Mouse (Mus musculus) cerebellum, adult 8-10 months (tissue): ENCODE measurements around the gene Galr3.
"Not testable (repeated sequence)": the region's sequence is repeated elsewhere in the genome, so short reads cannot be mapped to it uniquely, and the experiment has no call there.

Experiments
- DNase-seq: peaks from one replicate; pipeline ENCODE4 v3.0.0; 2022

Gene Galr3

GRCm38 (mm10) chr15:79027291-79028205 is 14.1 kb upstream of the Galr3 start:
- DNase-seq, result peak; percentile 63

DNA sequence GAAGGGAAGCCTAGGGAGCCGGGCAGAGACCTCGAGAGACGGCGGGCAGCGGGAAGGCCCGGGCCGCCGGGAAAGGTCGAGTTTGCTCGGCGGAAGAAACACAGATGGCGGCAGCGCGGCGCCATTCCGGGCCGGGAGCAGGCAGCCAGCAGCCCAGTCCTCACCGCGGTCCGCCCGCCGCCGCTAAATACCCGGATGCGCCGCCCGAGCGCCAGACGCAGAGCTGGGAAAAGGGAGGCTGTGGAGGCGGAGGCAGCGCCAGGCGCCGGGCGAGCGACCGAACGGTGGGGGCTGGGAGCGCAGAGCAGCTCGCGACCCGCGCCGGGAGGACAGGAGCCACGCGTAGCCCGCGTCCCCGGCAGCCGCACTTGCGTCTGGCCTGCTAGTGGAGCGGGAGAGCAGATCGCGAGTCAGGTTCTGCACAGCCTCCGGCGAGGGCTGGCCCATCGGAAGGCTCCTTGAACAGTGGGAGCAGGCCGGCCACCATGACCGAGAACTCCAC is 13.4 kb upstream of the Galr3 start, which contains the start of gene H1f0:
Gene H1f0, plus strand, starts transcription at position 214 of the 502 bp plus-strand sequence.
- peak; percentile 95 for DNase-seq

DNA sequence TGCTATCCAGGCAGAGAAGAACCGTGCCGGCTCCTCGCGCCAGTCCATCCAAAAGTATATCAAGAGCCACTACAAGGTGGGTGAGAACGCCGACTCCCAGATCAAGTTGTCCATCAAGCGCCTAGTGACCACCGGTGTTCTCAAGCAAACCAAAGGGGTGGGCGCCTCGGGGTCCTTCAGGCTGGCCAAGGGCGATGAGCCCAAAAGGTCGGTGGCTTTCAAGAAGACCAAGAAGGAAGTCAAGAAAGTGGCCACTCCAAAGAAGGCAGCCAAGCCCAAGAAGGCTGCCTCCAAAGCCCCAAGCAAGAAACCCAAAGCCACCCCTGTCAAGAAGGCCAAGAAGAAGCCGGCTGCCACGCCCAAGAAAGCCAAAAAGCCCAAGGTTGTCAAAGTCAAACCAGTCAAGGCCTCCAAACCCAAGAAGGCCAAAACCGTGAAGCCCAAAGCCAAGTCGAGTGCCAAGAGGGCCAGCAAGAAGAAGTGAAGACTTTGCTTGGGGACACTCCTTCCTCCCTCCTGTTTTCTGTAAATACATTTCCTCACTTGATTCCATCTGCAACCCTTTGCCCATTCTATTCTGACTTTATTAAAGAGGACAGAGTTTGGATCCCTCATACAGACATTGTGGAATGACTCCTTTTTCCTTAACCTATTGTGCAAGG is 12.7 kb upstream of the Galr3 start:
- DNase-seq, result no peak

GRCm38 (mm10) chr15:79029519-79030241 is 12.0 kb upstream of the Galr3 start:
- no peak for DNase-seq

GRCm38 (mm10) chr15:79030551-79031435 is 10.9 kb upstream of the Galr3 start:
- DNase-seq, result peak; percentile 83

DNA sequence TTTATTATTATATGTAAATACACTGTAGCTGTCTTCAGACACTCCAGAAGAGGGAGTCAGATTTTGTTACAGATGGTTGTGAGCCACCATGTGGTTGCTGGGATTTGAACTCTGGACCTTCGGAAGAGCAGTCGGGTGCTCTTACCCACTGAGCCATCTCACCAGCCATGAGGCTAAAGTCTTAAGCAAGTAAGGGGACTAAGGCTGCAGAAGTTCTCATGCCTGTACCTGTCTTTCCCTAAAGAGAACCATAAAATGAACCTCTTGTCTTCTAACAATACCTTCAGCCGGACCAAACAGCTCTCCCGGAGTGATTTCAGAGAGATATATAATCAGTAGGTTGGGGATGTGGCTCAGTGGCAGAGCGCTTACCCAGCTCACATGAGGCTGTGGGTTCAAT is 9.8 kb upstream of the Galr3 start:
- not testable (repeated sequence) for DNase-seq

DNA sequence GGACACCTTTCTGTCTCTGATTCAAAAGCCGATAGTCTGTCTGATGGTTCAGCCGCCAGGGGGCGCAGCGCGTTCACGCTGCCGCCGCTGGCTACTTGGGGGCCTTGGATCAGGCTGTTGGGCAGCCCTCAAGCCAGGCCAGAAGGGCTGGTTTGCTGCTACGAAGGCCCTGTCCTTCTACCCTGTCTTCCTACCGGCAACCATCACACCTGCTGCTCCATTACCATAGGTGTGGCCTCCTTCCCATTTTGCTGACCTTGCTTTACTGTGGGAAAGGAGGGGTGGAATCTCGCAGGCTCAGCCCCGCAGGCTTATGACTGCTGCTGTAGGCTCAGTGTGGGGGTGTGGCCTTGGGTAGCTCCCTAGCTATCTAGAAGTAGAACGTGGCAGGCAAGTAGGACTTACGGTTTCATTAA is 3.8 kb upstream of the Galr3 start:
- peak; percentile 82 for DNase-seq

- no peak for DNase-seq
These were observed 3.4 kb upstream of the Galr3 start for GRCm38 (mm10) chr15:79038331-79038730.

GRCm38 (mm10) chr15:79038853-79039252 is 2.8 kb upstream of the Galr3 start:
- DNase-seq, result no peak

DNA sequence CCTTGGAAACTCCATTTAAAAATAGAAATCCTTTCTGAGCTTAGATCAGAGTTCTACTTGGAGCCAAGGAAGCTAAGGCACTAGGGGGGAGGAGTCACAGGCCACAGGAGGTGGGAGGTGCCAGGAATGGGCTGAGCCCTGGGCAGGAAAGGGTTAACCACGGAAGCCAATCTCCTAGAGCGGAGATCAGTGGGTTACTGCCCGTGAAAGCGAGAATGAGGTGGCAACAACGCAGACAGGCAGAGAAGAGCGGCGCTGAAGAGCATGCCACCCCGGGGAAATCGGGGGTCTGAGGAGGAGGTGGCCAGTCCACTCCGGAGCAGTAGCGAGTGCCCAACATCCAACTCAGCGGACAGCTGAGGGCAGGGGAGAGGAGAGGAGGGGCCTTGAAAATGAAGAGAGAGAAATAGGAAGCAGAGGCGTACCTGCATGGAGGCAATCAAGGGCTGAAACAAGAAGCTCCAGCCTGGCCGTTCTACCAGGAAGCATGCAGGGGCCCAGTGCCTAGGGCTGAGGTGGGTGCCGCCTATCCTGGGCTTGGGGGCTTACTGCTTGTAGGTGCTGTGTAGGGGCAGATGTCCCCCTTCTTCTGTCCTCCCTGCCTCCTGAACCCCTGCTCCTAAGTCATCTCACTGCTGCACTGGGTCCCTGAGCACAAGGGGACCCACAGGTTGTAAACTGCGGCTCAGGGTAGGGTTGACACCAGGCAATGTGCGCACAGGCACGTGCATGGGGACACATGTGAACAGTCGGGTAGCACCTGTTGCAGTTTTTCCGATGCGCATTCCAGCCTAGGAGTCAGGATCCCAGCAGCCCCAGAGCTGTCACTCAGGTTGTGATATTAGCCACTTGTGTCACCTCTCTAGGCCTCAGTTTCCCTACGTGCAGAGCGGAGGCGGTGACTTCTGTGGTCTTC is 926 bp upstream of the Galr3 start:
- DNase-seq, result no peak

DNA sequence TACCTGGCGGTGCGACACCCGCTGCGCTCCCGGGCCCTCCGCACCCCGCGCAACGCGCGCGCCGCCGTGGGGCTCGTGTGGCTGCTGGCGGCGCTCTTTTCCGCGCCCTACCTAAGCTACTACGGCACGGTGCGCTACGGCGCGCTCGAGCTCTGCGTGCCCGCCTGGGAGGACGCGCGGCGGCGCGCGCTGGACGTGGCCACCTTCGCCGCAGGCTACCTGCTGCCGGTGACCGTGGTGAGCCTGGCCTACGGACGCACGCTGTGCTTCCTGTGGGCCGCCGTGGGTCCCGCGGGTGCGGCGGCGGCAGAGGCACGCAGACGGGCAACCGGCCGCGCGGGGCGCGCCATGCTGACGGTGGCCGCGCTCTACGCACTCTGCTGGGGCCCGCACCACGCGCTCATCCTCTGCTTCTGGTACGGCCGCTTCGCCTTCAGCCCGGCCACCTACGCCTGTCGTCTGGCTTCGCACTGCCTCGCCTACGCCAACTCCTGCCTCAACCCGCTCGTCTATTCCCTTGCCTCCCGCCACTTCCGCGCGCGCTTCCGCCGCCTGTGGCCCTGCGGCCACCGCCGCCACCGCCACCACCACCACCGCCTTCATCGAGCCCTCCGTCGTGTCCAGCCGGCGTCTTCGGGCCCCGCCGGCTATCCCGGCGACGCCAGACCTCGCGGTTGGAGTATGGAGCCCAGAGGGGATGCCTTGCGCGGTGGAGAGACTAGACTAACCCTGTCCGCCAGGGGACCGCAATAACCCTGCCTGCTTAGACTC is 1.2 kb downstream of the Galr3 start:
- DNase-seq, result peak; percentile 53

GRCm38 (mm10) chr15:79044837-79045236 is 3.2 kb downstream of the Galr3 start:
- DNase-seq, result no peak

DNA sequence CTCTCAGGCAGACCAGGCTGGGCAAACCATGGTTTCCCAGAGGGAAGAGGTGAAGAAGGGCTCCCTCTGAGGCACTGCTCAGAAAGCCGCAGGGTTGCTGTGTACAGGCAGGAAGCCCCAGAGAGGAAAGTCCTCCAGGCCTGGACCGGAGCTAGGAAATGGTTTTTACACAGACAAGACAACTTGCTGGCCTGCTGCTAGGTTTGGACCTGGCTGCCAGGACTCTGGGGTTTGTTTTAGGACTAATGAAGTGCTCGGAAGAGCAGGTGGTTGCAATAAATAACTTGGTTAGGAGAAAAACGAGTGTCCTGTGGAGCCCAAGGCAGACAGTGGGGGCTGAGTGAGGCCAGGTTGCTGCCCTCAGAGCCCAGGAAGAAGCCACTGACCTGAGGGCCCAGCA is 6.5 kb downstream of the Galr3 start:
- no peak for DNase-seq

DNA sequence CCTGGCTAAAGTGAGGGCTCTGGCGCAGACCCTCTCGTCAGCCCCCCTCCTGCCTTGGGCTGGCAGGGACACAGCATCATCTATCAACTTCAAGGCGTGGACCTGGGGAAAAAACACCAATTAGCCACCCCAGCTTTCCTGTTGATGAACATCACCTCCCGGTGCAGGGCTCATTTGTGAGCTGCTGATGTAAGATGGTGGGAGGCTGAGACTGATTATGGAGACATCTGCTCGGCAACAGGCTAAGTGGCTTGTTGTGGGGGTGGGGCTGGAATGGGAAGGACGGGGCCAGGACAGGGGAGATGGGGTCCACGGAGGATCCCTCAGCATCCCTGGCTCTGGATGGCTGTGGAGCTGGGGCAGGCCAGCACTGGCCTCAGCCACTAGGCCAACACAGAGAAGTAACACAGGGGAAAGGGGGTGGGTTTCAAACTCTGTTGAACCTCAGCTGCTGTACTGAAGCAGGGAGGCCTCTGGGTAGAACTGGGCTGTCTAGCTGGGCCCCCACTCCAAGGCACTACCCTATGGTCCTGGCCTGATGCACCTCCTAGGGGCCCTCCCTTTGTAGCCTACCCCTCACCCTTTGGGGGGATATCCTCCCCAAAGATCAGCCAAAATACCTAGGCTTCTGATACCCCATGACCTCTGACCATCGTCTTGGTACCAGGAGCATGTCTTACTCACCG is 8.6 kb downstream of the Galr3 start:
- no peak for DNase-seq

- no peak for DNase-seq
These were observed 9.3 kb downstream of the Galr3 start for GRCm38 (mm10) chr15:79050964-79051363.

DNA sequence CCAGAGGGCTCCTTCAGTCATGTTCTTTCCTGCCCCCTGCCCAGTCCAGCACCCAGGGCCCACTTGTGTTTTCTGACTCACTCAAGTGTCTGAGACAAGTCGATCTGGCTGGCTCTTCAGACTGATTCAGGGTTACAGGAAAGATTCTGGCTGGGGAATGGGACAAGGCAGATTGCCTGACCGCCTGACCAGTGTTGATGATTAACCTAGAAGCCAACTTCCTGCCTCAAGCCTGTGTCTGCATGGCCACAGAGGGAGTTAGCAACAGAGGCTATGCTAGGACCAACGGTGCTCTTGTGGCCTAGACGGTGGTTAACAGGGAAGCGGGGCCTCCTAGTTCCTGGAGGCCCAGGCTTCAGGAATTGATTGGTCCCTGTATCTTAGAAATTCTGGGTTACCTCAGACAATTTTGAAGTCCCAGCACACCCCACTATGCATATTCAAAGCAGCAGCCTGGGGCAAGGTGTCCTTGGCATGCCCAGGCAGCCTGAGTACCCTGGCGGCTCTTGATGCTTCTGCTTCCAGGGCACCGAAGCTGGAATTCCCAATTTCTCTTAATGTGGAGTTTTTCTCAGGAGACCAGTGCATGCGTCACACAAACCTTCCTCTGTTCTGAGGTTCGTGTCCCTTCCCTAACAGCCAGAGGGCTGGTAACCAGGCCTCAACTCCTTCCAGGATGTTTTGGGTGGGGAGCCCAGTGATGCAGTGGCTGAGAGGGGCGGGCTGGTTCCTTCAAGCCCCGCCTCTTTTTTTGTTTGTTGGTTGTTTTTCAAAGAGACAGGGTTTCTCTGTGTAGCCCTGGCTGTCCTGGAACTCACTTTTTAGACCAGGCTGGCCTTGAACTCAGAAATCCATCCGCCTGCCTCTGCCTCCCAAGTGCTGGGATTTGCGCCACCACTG is 10.0 kb downstream of the Galr3 start:
- DNase-seq, result no peak

- DNase-seq, result no peak
These were observed 10.7 kb downstream of the Galr3 start for GRCm38 (mm10) chr15:79052366-79052765.

- no peak for DNase-seq
These were observed 14.9 kb downstream of the Galr3 start for GRCm38 (mm10) chr15:79056601-79057000.

- DNase-seq, result no peak
These were observed 16.2 kb downstream of the Galr3 start for GRCm38 (mm10) chr15:79057850-79058249.
